ENCODE assay signal across 8 mouse cellular contexts in genomic region chr4:132144080-132144841, GRCm38 (mm10). TPM values are rescaled to one million over a fixed set of nuclear protein-coding genes. Genes with fewer than 3 reads are reported as not detected.
DNase-seq lines count a peak whose midpoint lies in the region; ATAC-seq and TF ChIP-seq lines count a peak whose summit lies in the region.

Gene Oprd1 (minus strand): TSS chr4:132144486.

- intact Hi-C loops in heart, postnatal 25 days (cut with DNase I): no loop called here

- H3K9me3 ChIP-seq in heart, embryonic 12.5 days (replicated peaks): 0 out of 2 replicates have a peak, but pooled peaks cover 4% of the 10 kb centered on the region
- no peaks in the 10 kb centered on the region for H3K9me3 ChIP-seq in embryonic facial prominence, embryonic 12.5 days
- no peaks in the 10 kb centered on the region for H3K9me3 ChIP-seq in intestine, embryonic 14.5 days (ENCODE audit: control insufficient read depth, low read length)
- no peaks in the 10 kb centered on the region for H3K9me3 ChIP-seq in midbrain, postnatal 0 days (ENCODE audit: low read length)

- H3K27ac ChIP-seq in heart, embryonic 12.5 days (ENCODE audit: poor library complexity, severe bottlenecking): no peak within 1 kb of the TSS
- no peak within 1 kb of the TSS for H3K27ac ChIP-seq in embryonic facial prominence, embryonic 12.5 days
- H3K27ac ChIP-seq in intestine, embryonic 14.5 days (ENCODE audit: low read depth): no peak within 1 kb of the TSS
- H3K27ac ChIP-seq in midbrain, postnatal 0 days (ENCODE audit: low read depth, low read length): no peak within 1 kb of the TSS

- peak within 1 kb of the TSS; percentile 53 for H3K4me3 ChIP-seq in heart, embryonic 12.5 days
- H3K4me3 ChIP-seq in embryonic facial prominence, embryonic 12.5 days: peak within 1 kb of the TSS; percentile 53
- H3K4me3 ChIP-seq in intestine, embryonic 14.5 days (ENCODE audit: low read depth, low read length): peak within 1 kb of the TSS; percentile 44
- peak within 1 kb of the TSS; percentile 46 for H3K4me3 ChIP-seq in midbrain, postnatal 0 days (ENCODE audit: low read depth, low read length)

- no peak for TF ChIP-seq CTCF in midbrain, postnatal 0 days (IDR thresholded peaks at IDR 0.05)

- WGBS in heart, embryonic 12.5 days: under 1% methylated on average over 88 of the region's 89 CpGs
- under 1% methylated on average over 83 of the region's 89 CpGs for WGBS in embryonic facial prominence, embryonic 12.5 days
- WGBS in intestine, embryonic 14.5 days: 1% methylated on average over 60 of the region's 89 CpGs
- under 1% methylated on average over 68 of the region's 89 CpGs for WGBS in midbrain, postnatal 0 days

- DNase-seq in heart, postnatal 25 days (ENCODE audit: low spot score): no peak
- peak; percentile 11 for DNase-seq in CD4-positive helper T cell, adult 2 months (ENCODE audit: low read depth, low spot score)
- DNase-seq in intestine, embryonic 14.5 days (ENCODE audit: low spot score): peak; percentile 71
- no peak for DNase-seq in midbrain, postnatal 0 days (ENCODE audit: low spot score)
- no peak for DNase-seq in spleen, adult 12 weeks (ENCODE audit: low spot score)
- no peak for DNase-seq in urinary bladder, adult 2 months (ENCODE audit: low spot score)

- no peaks in the 10 kb centered on the region for H3K36me3 ChIP-seq in heart, embryonic 12.5 days
- no peaks in the 10 kb centered on the region for H3K36me3 ChIP-seq in embryonic facial prominence, embryonic 12.5 days
- no peaks in the 10 kb centered on the region for H3K36me3 ChIP-seq in intestine, embryonic 14.5 days (ENCODE audit: control insufficient read depth, insufficient read depth, low read length)
- H3K36me3 ChIP-seq in midbrain, postnatal 0 days (ENCODE audit: insufficient read depth, low read length): no peaks in the 10 kb centered on the region

- peak within 1 kb of the TSS; percentile 5 for H3K9ac ChIP-seq in heart, embryonic 12.5 days
- peak within 1 kb of the TSS; percentile 42 for H3K9ac ChIP-seq in embryonic facial prominence, embryonic 12.5 days
- peak within 1 kb of the TSS; percentile 35 for H3K9ac ChIP-seq in intestine, embryonic 14.5 days (ENCODE audit: low read length)
- peak within 1 kb of the TSS; percentile 44 for H3K9ac ChIP-seq in midbrain, postnatal 0 days (replicated peaks; ENCODE audit: low read length, poor library complexity, severe bottlenecking)

- H3K4me1 ChIP-seq in heart, embryonic 12.5 days (replicated peaks): peaks cover 8% of the 10 kb centered on the region
- 0 out of 2 replicates have a peak, but pooled peaks cover 7% of the 10 kb centered on the region for H3K4me1 ChIP-seq in embryonic facial prominence, embryonic 12.5 days
- H3K4me1 ChIP-seq in intestine, embryonic 14.5 days (replicated peaks; ENCODE audit: control insufficient read depth, insufficient read depth, low read length): peaks cover 5% of the 10 kb centered on the region
- H3K4me1 ChIP-seq in midbrain, postnatal 0 days (ENCODE audit: insufficient read depth, low read length): no peaks in the 10 kb centered on the region

- H3K4me2 ChIP-seq in heart, embryonic 12.5 days: peak within 1 kb of the TSS; percentile 88
- H3K4me2 ChIP-seq in embryonic facial prominence, embryonic 12.5 days (replicated peaks): peak within 1 kb of the TSS; percentile 92
- peak within 1 kb of the TSS; percentile 92 for H3K4me2 ChIP-seq in intestine, embryonic 14.5 days (ENCODE audit: low read length)
- H3K4me2 ChIP-seq in midbrain, postnatal 0 days (ENCODE audit: low read depth, low read length, poor library complexity, severe bottlenecking): peak within 1 kb of the TSS; percentile 56

- H3K27me3 ChIP-seq in heart, embryonic 12.5 days (replicated peaks): peaks cover 68% of the 10 kb centered on the region
- H3K27me3 ChIP-seq in embryonic facial prominence, embryonic 12.5 days: peaks cover 52% of the 10 kb centered on the region
- peaks cover 26% of the 10 kb centered on the region for H3K27me3 ChIP-seq in intestine, embryonic 14.5 days (replicated peaks; ENCODE audit: control insufficient read depth, insufficient read depth, low read length)
- peaks cover 40% of the 10 kb centered on the region for H3K27me3 ChIP-seq in midbrain, postnatal 0 days (ENCODE audit: insufficient read depth, low read length)

- ATAC-seq in heart, embryonic 12.5 days (ENCODE audit: insufficient number of reproducible peaks, low FRiP score): peak; percentile 68; the same call in 1 of the 2 replicates
- ATAC-seq in embryonic facial prominence, embryonic 12.5 days (ENCODE audit: insufficient number of reproducible peaks, insufficient read depth, low FRiP score, low TSS enrichment): peak; percentile 56; the same call in 1 of the 2 replicates
- ATAC-seq in intestine, embryonic 14.5 days (replicated peaks; ENCODE audit: low FRiP score, low TSS enrichment, low read depth): peak; percentile 76
- ATAC-seq in midbrain, postnatal 0 days (ENCODE audit: low FRiP score): no peak

RNA-seq across cellular contexts. Expression of gene Oprd1, which starts in this region (rescaled TPM):
- polyA plus RNA-seq in heart, embryonic 12.5 days (2016; fragmentation: Nextera tagmentation; extraction: Ambion mirVana): 1.3 and 1.5 TPM in 2 replicates
- under 1 TPM; 0.20 to 0.23 TPM for total RNA-seq in heart, postnatal 25 days (2021)
- 0.51 and 0.52 TPM in 2 replicates for polyA plus RNA-seq in embryonic facial prominence, embryonic 12.5 days (2016; fragmentation: Nextera tagmentation; extraction: Ambion mirVana)
- 0.24 and 0.38 TPM in 2 replicates for polyA plus RNA-seq in intestine, embryonic 14.5 days (2014; fragmentation: Nextera tagmentation; extraction: Ambion mirVana)
- 2.2 and 2.6 TPM in 2 replicates for total RNA-seq in midbrain, postnatal 0 days (2014; rRNA removed)
- 0.65 and 0.79 TPM in 2 replicates for polyA plus RNA-seq in midbrain, postnatal 0 days (2015; fragmentation: Nextera tagmentation; extraction: Ambion mirVana)
- polyA plus RNA-seq in urinary bladder, adult 2 months (2012; rRNA removed): 1.4 and 1.6 TPM in 2 replicates

Comparison
In these comparisons a context has a peak if more than half of its experiments do, and no peak if none do; other contexts are left out.
1. Peak in ATAC-seq, H3K4me3 ChIP-seq, H3K9ac ChIP-seq and H3K4me2 ChIP-seq in embryonic facial prominence, embryonic 12.5 days; RNA of the gene not detected or under 1 TPM.
2. Peak in DNase-seq, ATAC-seq, H3K4me3 ChIP-seq, H3K9ac ChIP-seq and H3K4me2 ChIP-seq in intestine, embryonic 14.5 days; RNA of the gene not detected or under 1 TPM.